Mouse (Mus musculus) kidney, adult 10 weeks (tissue): ENCODE measurements around the gene Lingo2. TPM values are rescaled to one million over a fixed set of nuclear protein-coding genes. Genes with fewer than 3 reads are reported as not detected.

ENCODE experiments used
- polyA plus RNA-seq: library from polyadenylated mRNA; stranded (reverse); fragments of 350-450 nt; fragmentation: Illumina TruSeq; extraction: RNeasy Lipid Tissue Mini Kit (QIAGEN cat#74804); gene quantifications from one replicate; pipeline ENCODE4 v1.2.3, GENCODE M21; 2014; ENCODE audit warnings: low read depth, low replicate concordance

Gene Lingo2
- 0.16 TPM for polyA plus RNA-seq

GRCm38 (mm10) chr4:36951150-36951954, at the start of gene Lingo2:
Gene Lingo2 (minus strand): TSS chr4:36951747.

